26 mouse cellular contexts compared by ENCODE assay signal in the genomic region with DNA sequence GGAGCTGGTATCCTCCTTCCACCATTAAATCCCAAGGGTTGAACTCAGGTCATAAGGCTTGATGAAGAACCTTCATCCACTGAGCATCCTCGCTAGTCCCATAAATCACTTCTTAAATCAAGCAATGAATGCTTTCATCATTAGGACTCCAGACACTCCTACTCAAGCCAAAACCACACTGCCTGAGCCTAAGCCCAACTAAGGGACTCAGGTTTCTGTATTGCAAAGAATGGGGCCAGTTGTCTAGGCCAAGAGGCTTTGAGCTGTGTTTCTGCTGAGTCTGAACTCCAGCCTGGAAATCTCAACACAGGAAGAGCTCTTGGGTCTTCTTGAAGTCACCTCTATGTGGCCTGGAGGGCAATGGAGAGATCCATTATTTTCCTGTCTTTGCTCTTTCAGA.
"Had no signal": no experiment of that assay in that cellular context is flagged by ENCODE, and none has a peak within 500 bp of the region (broad histone marks: within the 10 kb centered on the region; RNA-seq: fewer than 3 reads in every experiment).

No protein-coding gene starts in this region.

- H3K36me3 ChIP-seq: heart, embryonic 13.5 days; heart, embryonic 15.5 days; hindbrain, embryonic 13.5 days; hindbrain, embryonic 15.5 days; kidney, embryonic 15.5 days; limb, embryonic 13.5 days; limb, embryonic 15.5 days; liver, embryonic 12.5 days had no signal

- ATAC-seq: hindbrain, postnatal 0 days; intestine, embryonic 16.5 days; liver, embryonic 12.5 days had no signal

- H3K4me1 ChIP-seq: heart, embryonic 13.5 days; heart, embryonic 15.5 days; hindbrain, embryonic 13.5 days; hindbrain, embryonic 15.5 days; kidney, embryonic 15.5 days; limb, embryonic 13.5 days; limb, embryonic 15.5 days; liver, embryonic 12.5 days had no signal

- H3K4me2 ChIP-seq: heart, embryonic 11.5 days; heart, embryonic 13.5 days; heart, embryonic 15.5 days; hindbrain, embryonic 13.5 days; hindbrain, embryonic 15.5 days; kidney, embryonic 15.5 days; limb, embryonic 13.5 days; limb, embryonic 15.5 days; liver, embryonic 12.5 days had no signal

- DNase-seq: gastrocnemius, postnatal 36 days; heart, adult 11 months; heart, adult 2 months; heart, postnatal 14 days; heart, postnatal 36 days; kidney, adult 11 months; kidney, adult 2 months; kidney, adult 9 months; kidney, postnatal 14 days; kidney, postnatal 36 days; layer of hippocampus, adult 9-11 months; layer of hippocampus, postnatal 36 days; left cerebral cortex, postnatal 4 days had no signal

- H3K27ac ChIP-seq: heart, adult 2 months; heart, embryonic 13.5 days; heart, embryonic 15.5 days; hindbrain, embryonic 13.5 days; hindbrain, embryonic 15.5 days; hindbrain, postnatal 0 days; kidney, embryonic 15.5 days; kidney, postnatal 0 days; limb, embryonic 13.5 days; limb, embryonic 15.5 days; liver, embryonic 12.5 days; liver, embryonic 14.5 days had no signal

- H3K9ac ChIP-seq: heart, embryonic 13.5 days; heart, embryonic 15.5 days; hindbrain, embryonic 13.5 days; hindbrain, embryonic 15.5 days; kidney, embryonic 15.5 days; limb, embryonic 13.5 days; limb, embryonic 15.5 days; liver, embryonic 12.5 days; liver, embryonic 14.5 days had no signal

- H3K9me3 ChIP-seq: heart, embryonic 13.5 days; heart, embryonic 15.5 days; hindbrain, embryonic 13.5 days; hindbrain, embryonic 15.5 days; kidney, embryonic 15.5 days; limb, embryonic 13.5 days; limb, embryonic 15.5 days; liver, embryonic 12.5 days had no signal

- H3K27me3 ChIP-seq: heart, embryonic 13.5 days; heart, embryonic 15.5 days; hindbrain, embryonic 15.5 days; kidney, embryonic 15.5 days; limb, embryonic 15.5 days had no signal

- H3K4me3 ChIP-seq: heart, adult 2 months; heart, embryonic 13.5 days; heart, embryonic 15.5 days; hindbrain, embryonic 13.5 days; hindbrain, embryonic 15.5 days; kidney, embryonic 15.5 days; limb, embryonic 13.5 days; limb, embryonic 15.5 days; liver, embryonic 12.5 days had no signal
